Mouse (Mus musculus) cerebellum, adult 2 months (tissue): ENCODE measurements around the gene Nfya. TPM values are rescaled to one million over a fixed set of nuclear protein-coding genes. Genes with fewer than 3 reads are reported as not detected.

Experiments used
- DNase-seq, 2 experiments: peaks; one replicate each; pipeline ENCODE4 v3.0.0; 2021
- H3K27ac ChIP-seq: fragments of 200-500 bp; 2 replicates; pipeline ENCODE4 v1.5.1; 2012; ENCODE audit warnings: low read length, control low read depth, inconsistent platforms; ENCODE audit not compliant: insufficient read depth
- H3K27me3 ChIP-seq: fragments of 200-500 bp; 2 replicates; pipeline ENCODE4 v1.6.1; 2012; ENCODE audit warnings: inconsistent platforms, mild to moderate bottlenecking, low read length, moderate library complexity; ENCODE audit not compliant: control insufficient read depth, insufficient read depth
- H3K4me1 ChIP-seq: fragments of 200-500 bp; 2 replicates; pipeline ENCODE4 v1.6.1; 2011; ENCODE audit warnings: low read length; ENCODE audit not compliant: control insufficient read depth, insufficient read depth
- H3K4me3 ChIP-seq: fragments of 200-500 bp; replicated peaks from 2 replicates; pipeline ENCODE3; 2011; ENCODE audit warnings: mild to moderate bottlenecking, low read depth, low read length, control low read depth; ENCODE audit not compliant: insufficient read depth
- CTCF ChIP-seq: fragments of 200-500 bp; IDR thresholded peaks from 2 replicates; pipeline ENCODE4 v1.5.1; 2011; ENCODE audit warnings: low read depth, mild to moderate bottlenecking, control low read depth, low read length, moderate library complexity, borderline replicate concordance; ENCODE audit not compliant: insufficient read depth
- POLR2A ChIP-seq: fragments of 200-500 bp; IDR thresholded peaks from 2 replicates; pipeline ENCODE4 v1.6.1; 2011; ENCODE audit warnings: low read length, control low read depth, borderline replicate concordance; ENCODE audit not compliant: insufficient read depth
- WGBS: fragments of 180-500 bp; shearing (Covaris S2); methylation state at CpG from one replicate; pipeline ENCODE4 v1.1.7; 2018; 5-methylcytosine and 5-hydroxymethylcytosine counted together
- polyA plus RNA-seq: library from polyadenylated mRNA; depleted of rRNA; stranded (reverse); fragments of >200 nt; gene quantifications from 2 replicates; pipeline ENCODE4 v1.2.3, GENCODE M21; 2012; rRNA removed

Nfya gene
- polyA plus RNA-seq, 1 experiment: 20.3 TPM

DNA sequence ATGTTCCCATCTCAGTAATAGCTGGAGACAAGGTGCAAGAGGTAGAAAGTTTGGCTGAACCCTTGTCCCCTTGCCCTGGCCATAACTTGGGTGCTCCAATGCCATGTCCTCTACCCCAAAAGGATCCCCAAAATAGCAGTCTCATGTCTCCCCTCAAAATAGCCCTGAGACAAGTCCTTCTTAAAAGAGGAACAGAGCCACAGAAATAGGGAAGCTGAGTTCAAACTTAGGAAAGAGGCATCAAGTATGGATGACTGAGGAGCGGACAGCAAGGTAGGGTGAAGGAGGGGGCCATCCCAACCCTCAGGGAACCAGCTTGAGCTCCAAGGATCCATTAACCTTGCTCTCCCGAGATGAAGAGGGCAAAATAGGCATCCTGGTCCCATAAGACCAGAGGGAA, 62.4 kb downstream of the Nfya start:
- no peak for DNase-seq
- Histone ChIP-seq H3K27me3 (no peaks in the 10 kb centered on the region), H3K4me1 (no peaks in the 10 kb centered on the region), H3K4me3 (no peak overlapping the region), H3K27ac (no peak overlapping the region)
- 82% methylated on average over 2 of the region's 2 CpGs for WGBS
- TF ChIP-seq CTCF (no peak), POLR2A (no peak)

DNA sequence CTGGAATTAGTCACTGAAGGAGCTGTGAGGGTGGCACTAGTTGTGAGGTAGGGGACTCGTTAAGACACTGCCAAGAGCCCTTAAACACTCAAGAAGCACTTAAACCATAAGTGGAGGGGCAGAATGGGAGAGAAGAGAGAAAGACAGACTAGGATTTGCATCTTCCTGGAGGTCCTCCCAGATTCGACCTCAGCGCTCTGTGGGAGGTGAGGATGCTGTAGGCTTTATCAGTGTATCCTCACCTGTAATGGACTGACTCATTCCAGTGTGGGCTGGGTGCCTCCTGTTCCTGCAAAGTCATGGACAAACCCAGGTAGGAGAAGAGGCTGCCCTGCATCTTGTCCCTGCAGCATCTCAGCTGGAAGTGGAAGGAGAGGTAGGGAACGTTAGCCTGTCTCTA, 62.9 kb downstream of the Nfya start:
- no peak for DNase-seq
- no peak overlapping the region for H3K4me3 ChIP-seq
- no peak overlapping the region for H3K27ac ChIP-seq
- no peaks in the 10 kb centered on the region for H3K4me1 ChIP-seq
- H3K27me3 ChIP-seq: no peaks in the 10 kb centered on the region
- 60% methylated on average over 4 of the region's 4 CpGs for WGBS
- TF ChIP-seq CTCF (no peak), POLR2A (no peak)

DNA sequence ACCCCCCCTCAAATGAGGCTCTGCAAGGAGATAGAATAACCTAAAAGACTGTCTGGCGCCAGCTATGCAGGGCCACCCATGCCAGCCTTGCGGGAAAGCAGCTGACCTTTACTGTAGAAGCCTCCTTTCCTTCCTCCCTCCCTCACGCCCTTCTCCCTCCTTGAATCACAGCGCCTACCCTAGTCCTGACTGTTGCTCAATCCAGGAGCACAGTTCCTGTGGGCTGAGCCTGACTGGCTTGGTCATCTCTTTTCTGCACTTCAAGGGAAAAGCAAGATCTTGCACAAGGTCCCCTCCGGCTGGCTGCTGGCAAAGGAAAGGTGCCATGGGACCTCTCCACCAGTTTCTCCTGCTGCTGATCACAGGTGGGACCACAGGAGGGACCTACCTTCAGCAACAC, 63.5 kb downstream of the Nfya start, which contains the start of gene Trem2:
Gene Trem2, plus strand, starts transcription at position 171 of the 400 bp plus-strand sequence.
- TF ChIP-seq CTCF (no peak), POLR2A (no peak)

DNA sequence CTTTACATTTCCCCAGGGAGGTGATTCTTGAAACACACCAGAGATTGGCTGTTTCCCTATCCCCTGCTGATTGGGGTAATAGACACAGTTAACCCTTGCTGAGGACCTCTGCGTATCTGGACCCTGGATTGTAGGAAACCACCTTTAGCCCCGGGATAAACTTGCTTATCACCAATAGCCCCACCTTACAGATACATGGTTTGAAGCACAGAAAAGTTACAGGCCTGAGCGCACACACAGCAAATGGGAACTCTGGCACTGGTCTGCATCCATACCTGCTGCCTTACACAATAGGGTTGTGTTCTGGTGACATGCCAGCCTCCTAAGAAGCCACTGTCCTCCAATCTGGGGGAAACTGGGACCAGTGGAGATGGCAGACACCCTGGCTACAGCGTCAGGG, 63.9 kb downstream of the Nfya start:
- no peak for TF ChIP-seq POLR2A
- no peak for TF ChIP-seq CTCF
- 74% methylated on average over 4 of the region's 4 CpGs for WGBS
- no peak overlapping the region for H3K4me3 ChIP-seq
- no peaks in the 10 kb centered on the region for H3K27me3 ChIP-seq
- no peaks in the 10 kb centered on the region for H3K4me1 ChIP-seq
- no peak for DNase-seq
- H3K27ac ChIP-seq: no peak overlapping the region

More for the DNA sequence above, 63.5 kb downstream of the Nfya start, which contains the start of gene Trem2:
- Histone ChIP-seq H3K4me3 (no peak within 1 kb of the TSS), H3K27me3 (no peaks in the 10 kb centered on the region), H3K4me1 (no peaks in the 10 kb centered on the region), H3K27ac (no peak within 1 kb of the TSS)
- no peak for DNase-seq
- 63% methylated on average over 5 of the region's 5 CpGs for WGBS

DNA sequence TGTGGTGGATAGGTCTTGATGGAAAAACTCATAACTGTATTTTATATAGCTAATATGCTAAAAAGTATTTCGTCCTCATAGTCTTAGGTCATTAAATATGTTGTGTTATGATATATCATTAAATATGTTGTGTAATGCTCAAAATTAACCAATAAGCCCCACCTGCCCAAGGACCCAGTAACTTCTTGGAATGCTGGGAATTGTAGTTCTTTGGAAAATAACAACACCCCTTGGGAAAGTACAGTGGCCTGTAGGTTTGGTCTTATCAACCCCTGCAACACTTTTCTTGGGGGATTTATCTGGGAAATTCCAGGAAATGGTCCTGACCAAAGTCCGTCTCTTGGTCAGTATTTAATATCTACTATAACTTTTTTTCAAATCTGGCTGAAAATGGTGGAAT, 66.6 kb downstream of the Nfya start:
- Histone ChIP-seq H3K4me1 (no peaks in the 10 kb centered on the region), H3K4me3 (no peak overlapping the region), H3K27ac (no peak overlapping the region), H3K27me3 (no peaks in the 10 kb centered on the region)
- DNase-seq: no peak
- TF ChIP-seq POLR2A (no peak), CTCF (no peak)
- WGBS: 91% methylated on average over 2 of the region's 2 CpGs

DNA sequence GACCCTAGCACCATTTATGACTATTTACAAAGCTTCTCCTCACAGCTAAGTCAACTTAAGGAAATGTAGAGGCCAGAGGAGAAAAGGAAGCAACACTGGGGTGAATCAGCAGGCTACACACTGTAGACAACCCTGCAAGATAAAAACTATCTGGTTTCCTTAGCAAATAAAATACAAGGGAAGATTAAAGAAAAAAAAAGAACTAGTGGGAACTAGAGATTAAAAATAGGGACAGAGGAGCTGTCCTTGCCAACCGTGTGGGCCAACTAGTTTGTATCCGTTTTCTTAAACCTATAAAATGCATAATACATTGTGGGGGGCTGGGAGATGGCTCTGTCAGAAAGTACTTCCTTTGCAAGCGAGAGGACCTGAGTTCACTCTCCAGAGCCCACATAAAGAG, 67.8 kb downstream of the Nfya start:
- no peaks in the 10 kb centered on the region for H3K27me3 ChIP-seq
- H3K4me1 ChIP-seq: no peaks in the 10 kb centered on the region
- TF ChIP-seq CTCF (no peak), POLR2A (no peak)
- DNase-seq: no peak
- H3K27ac ChIP-seq: no peak overlapping the region
- H3K4me3 ChIP-seq: no peak overlapping the region
- 84% methylated on average over 3 of the region's 3 CpGs for WGBS

DNA sequence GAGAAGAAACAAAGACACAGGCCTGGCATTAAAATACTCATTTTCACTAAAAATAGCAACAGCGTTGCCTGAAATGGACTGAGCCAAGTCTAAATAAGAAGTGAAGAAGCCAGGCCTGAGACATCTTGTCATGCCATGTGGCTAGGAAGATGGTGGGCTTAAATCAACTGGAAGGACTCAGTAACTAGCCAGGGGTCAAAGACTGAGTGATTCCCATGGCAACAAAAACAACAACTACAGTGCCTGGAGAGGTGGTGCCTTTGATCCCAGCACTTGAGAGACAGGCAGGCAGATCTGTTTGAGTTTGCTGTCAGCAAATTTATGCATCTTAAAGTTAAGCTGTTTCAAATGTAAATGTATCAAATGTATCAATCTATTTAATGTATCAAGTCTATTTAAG, 69.4 kb downstream of the Nfya start:
- H3K4me1 ChIP-seq: no peaks in the 10 kb centered on the region
- no peak for TF ChIP-seq POLR2A
- no peak for TF ChIP-seq CTCF
- 31% methylated on average over 1 of the region's 1 CpGs for WGBS
- no peak for DNase-seq
- H3K27me3 ChIP-seq: no peaks in the 10 kb centered on the region
- H3K27ac ChIP-seq: no peak overlapping the region
- H3K4me3 ChIP-seq: no peak overlapping the region

Other genes with a start within 250 kb of the Nfya start
- 0.07 TPM in 1 of 2 replicates, not detected in the other for gene A530064D06Rik, start 242.6 kb downstream of the Nfya start, polyA plus RNA-seq
- 0.03 and 0.05 TPM in 2 replicates for gene Trem1, start 177.1 kb downstream of the Nfya start, polyA plus RNA-seq
- gene Trem3, start 162.1 kb downstream of the Nfya start, polyA plus RNA-seq: not detected in 2 replicates
- 0.21 TPM in 1 of 2 replicates, not detected in the other for gene Treml4, start 145.6 kb downstream of the Nfya start, polyA plus RNA-seq
- 0.25 TPM in 2 replicates for gene Treml2, start 110.4 kb downstream of the Nfya start, polyA plus RNA-seq
- gene B430306N03Rik, start 93.8 kb downstream of the Nfya start, polyA plus RNA-seq: 0.02 and 0.11 TPM in 2 replicates
- gene Trem2, start 63.5 kb downstream of the Nfya start, polyA plus RNA-seq: 8.6 and 12.2 TPM in 2 replicates
- gene Treml1, start 50.0 kb downstream of the Nfya start, polyA plus RNA-seq: 0.11 and 0.27 TPM in 2 replicates
- 27.4 and 27.6 TPM in 2 replicates for gene Oard1, start 108 bp upstream of the Nfya start, polyA plus RNA-seq
- gene Apobec2, start 23.0 kb upstream of the Nfya start, polyA plus RNA-seq: 0.21 and 0.28 TPM in 2 replicates
- 0.43 and 0.60 TPM in 2 replicates for gene Tspo2, start 41.6 kb upstream of the Nfya start, polyA plus RNA-seq
- 0.16 and 0.19 TPM in 2 replicates for gene Unc5cl, start 45.0 kb upstream of the Nfya start, polyA plus RNA-seq